23 mouse cellular contexts compared by ENCODE assay signal in the genomic region with DNA sequence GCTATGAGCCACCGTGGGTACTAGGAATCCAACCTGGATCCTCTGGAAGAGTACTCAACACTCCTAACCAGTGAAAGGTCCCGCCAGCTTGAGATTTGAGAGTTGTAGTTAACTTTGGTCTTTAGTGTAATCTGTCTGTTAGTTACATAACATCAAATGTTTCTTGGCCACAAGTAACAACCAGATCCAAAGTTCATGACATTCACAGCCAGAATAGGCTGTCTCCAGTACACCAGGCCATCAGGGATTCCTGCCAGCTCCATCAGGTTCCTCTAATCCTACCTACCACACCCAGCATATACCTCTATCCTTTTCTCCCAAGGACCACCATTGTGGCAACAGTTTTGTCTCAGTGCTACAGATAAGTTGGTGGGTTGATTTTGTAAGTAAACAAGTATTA. TPM values are rescaled to one million over a fixed set of nuclear protein-coding genes. Genes with fewer than 3 reads are reported as not detected.
A peak's percentile ranks its signal among the peaks of the same experiment; 100 is the strongest.
DNase-seq lines count a peak whose midpoint lies in the region; ATAC-seq and TF ChIP-seq lines count a peak whose summit lies in the region.
"Had no signal": no experiment of that assay in that cellular context is flagged by ENCODE, and none has a peak within 500 bp of the region (broad histone marks: within the 10 kb centered on the region; RNA-seq: fewer than 3 reads in every experiment).

No protein-coding gene starts in this region.

- H3K9ac ChIP-seq in kidney, embryonic 14.5 days (ENCODE audit: low read depth, low read length): no peak overlapping the region
- H3K9ac ChIP-seq in liver, adult 2 months (ENCODE audit: low read depth, low read length): no peak overlapping the region
- H3K9ac ChIP-seq in liver, embryonic 12.5 days: no peak overlapping the region
- H3K9ac ChIP-seq in heart, embryonic 12.5 days: no peak overlapping the region
- H3K9ac ChIP-seq: embryonic facial prominence, embryonic 12.5 days; heart, embryonic 15.5 days; hindbrain, embryonic 13.5 days had no signal

- no peak overlapping the region for H3K27ac ChIP-seq in kidney, embryonic 14.5 days (ENCODE audit: low read depth, low read length)
- no peak overlapping the region for H3K27ac ChIP-seq in liver, adult 2 months (replicated peaks; ENCODE audit: insufficient read depth, low read depth, low read length)
- no peak overlapping the region for H3K27ac ChIP-seq in liver, embryonic 12.5 days
- H3K27ac ChIP-seq in heart, embryonic 12.5 days (ENCODE audit: poor library complexity, severe bottlenecking): no peak overlapping the region
- H3K27ac ChIP-seq: embryonic facial prominence, embryonic 12.5 days; heart, embryonic 10.5 days; heart, embryonic 15.5 days; hindbrain, embryonic 13.5 days; hindbrain, postnatal 0 days had no signal

- H3K27me3 ChIP-seq in kidney, embryonic 14.5 days (ENCODE audit: control insufficient read depth, insufficient read depth, low read length): no peaks in the 10 kb centered on the region
- H3K27me3 ChIP-seq in liver, adult 2 months (ENCODE audit: control insufficient read depth, insufficient read depth, low read length): no peaks in the 10 kb centered on the region
- H3K27me3 ChIP-seq in liver, embryonic 12.5 days (replicated peaks): 0 out of 2 replicates have a peak, but pooled peaks cover 5% of the 10 kb centered on the region
- no peaks in the 10 kb centered on the region for H3K27me3 ChIP-seq in heart, embryonic 12.5 days (replicated peaks)
- H3K27me3 ChIP-seq: embryonic facial prominence, embryonic 12.5 days; heart, embryonic 15.5 days; hindbrain, embryonic 13.5 days had no signal

- H3K4me1 ChIP-seq in kidney, embryonic 14.5 days (ENCODE audit: control insufficient read depth, insufficient read depth, low read length): no peaks in the 10 kb centered on the region
- H3K4me1 ChIP-seq in liver, adult 2 months (ENCODE audit: control insufficient read depth, insufficient read depth, low read length): no peaks in the 10 kb centered on the region
- no peaks in the 10 kb centered on the region for H3K4me1 ChIP-seq in liver, embryonic 12.5 days
- no peaks in the 10 kb centered on the region for H3K4me1 ChIP-seq in heart, embryonic 12.5 days (replicated peaks)
- H3K4me1 ChIP-seq: embryonic facial prominence, embryonic 12.5 days; heart, embryonic 10.5 days; heart, embryonic 15.5 days; hindbrain, embryonic 13.5 days had no signal

- H3K36me3 ChIP-seq in kidney, embryonic 14.5 days (ENCODE audit: control insufficient read depth, insufficient read depth, low read length): no peaks in the 10 kb centered on the region
- H3K36me3 ChIP-seq in liver, adult 2 months (ENCODE audit: control insufficient read depth, insufficient read depth, low read length): no peaks in the 10 kb centered on the region
- no peaks in the 10 kb centered on the region for H3K36me3 ChIP-seq in liver, embryonic 12.5 days
- H3K36me3 ChIP-seq in heart, embryonic 12.5 days: no peaks in the 10 kb centered on the region
- H3K36me3 ChIP-seq: embryonic facial prominence, embryonic 12.5 days; heart, embryonic 10.5 days; heart, embryonic 15.5 days had no signal

- 93% methylated on average over 2 of the region's 2 CpGs for WGBS in kidney, embryonic 14.5 days
- 21% methylated on average over 2 of the region's 2 CpGs for WGBS in liver, adult 2 months
- WGBS in liver, embryonic 12.5 days (ENCODE audit: insufficient replicate concordance): 51% methylated on average over 2 of the region's 2 CpGs
- whole genome bisulfite sequencing in heart, embryonic 12.5 days: 73% methylated on average over 2 of the region's 2 CpGs

- H3K9me3 ChIP-seq in kidney, embryonic 14.5 days (ENCODE audit: control insufficient read depth, low read length): no peaks in the 10 kb centered on the region
- no peaks in the 10 kb centered on the region for H3K9me3 ChIP-seq in liver, embryonic 12.5 days (replicated peaks)
- no peaks in the 10 kb centered on the region for H3K9me3 ChIP-seq in heart, embryonic 12.5 days (replicated peaks)
- H3K9me3 ChIP-seq: embryonic facial prominence, embryonic 12.5 days; heart, embryonic 10.5 days; heart, embryonic 15.5 days; hindbrain, embryonic 13.5 days had no signal

- no peak for TF ChIP-seq CTCF in liver, adult 2 months (IDR thresholded peaks at IDR 0.05; ENCODE audit: low read depth, low read length)

- H3K79me2 ChIP-seq in liver, adult 2 months (ENCODE audit: control insufficient read depth, insufficient read depth, low read length): no peaks in the 10 kb centered on the region

- peak; percentile 11 for DNase-seq in adrenal gland, postnatal 14 days
- no peak for DNase-seq in adrenal gland, adult 8-10 months
- DNase-seq in kidney, adult 18-20 months: peak; percentile 11
- peak; percentile 87 for DNase-seq in liver, adult 2 months (ENCODE audit: extremely low read depth, low read depth, low spot score)
- no peak for DNase-seq in urinary bladder, postnatal 36 days (ENCODE audit: low spot score in 2 of 2)
- DNase-seq: cerebellum, adult 11-12 months; cerebellum, adult 9-10 months; cerebellum, postnatal 25 days; heart, adult 18-20 months; heart, postnatal 14 days had no signal

- no peak for TF ChIP-seq POLR2A in liver, adult 2 months (IDR thresholded peaks at IDR 0.05; ENCODE audit: extremely low read depth, insufficient read depth, low read length)

- no peak for ATAC-seq in kidney, embryonic 14.5 days (ENCODE audit: low FRiP score, low TSS enrichment)
- no peak for ATAC-seq in liver, embryonic 12.5 days
- no peak for ATAC-seq in heart, embryonic 12.5 days (ENCODE audit: insufficient number of reproducible peaks, low FRiP score)
- ATAC-seq: forebrain, embryonic 16.5 days; hindbrain, postnatal 0 days had no signal

- no peak overlapping the region for H3K4me3 ChIP-seq in kidney, embryonic 14.5 days (ENCODE audit: low read length)
- H3K4me3 ChIP-seq in liver, adult 2 months (ENCODE audit: insufficient read depth, low read depth, low read length): no peak overlapping the region
- H3K4me3 ChIP-seq in liver, embryonic 12.5 days: no peak overlapping the region
- H3K4me3 ChIP-seq in heart, embryonic 12.5 days: no peak overlapping the region
- H3K4me3 ChIP-seq: embryonic facial prominence, embryonic 12.5 days; heart, embryonic 10.5 days; heart, embryonic 15.5 days; hindbrain, embryonic 13.5 days had no signal

- no peak overlapping the region for H3K4me2 ChIP-seq in kidney, embryonic 14.5 days (replicated peaks; ENCODE audit: low read depth, low read length)
- H3K4me2 ChIP-seq in liver, embryonic 12.5 days: no peak overlapping the region
- no peak overlapping the region for H3K4me2 ChIP-seq in heart, embryonic 12.5 days
- H3K4me2 ChIP-seq: embryonic facial prominence, embryonic 12.5 days; heart, embryonic 15.5 days; hindbrain, embryonic 13.5 days had no signal

RNA-seq across cellular contexts. Expression of a gene that starts 4.3 kb away (rescaled TPM):
- total RNA-seq in adrenal gland, postnatal 14 days (2021): not detected in 2 replicates
- under 1 TPM in 1 of 4 experiments, not detected in 3; 0.55 TPM for total RNA-seq in adrenal gland, adult 8-10 months (2022)
- 0.41 and 0.43 TPM in 2 replicates for polyA plus RNA-seq in kidney, embryonic 14.5 days (2014; fragmentation: Nextera tagmentation; extraction: Ambion mirVana)
- not detected in 2 replicates for total RNA-seq in liver, adult 2 months (2014; rRNA removed)
- not detected in 2 replicates for polyA plus RNA-seq in liver, adult 2 months (2012; rRNA removed)
- polyA plus RNA-seq in liver, embryonic 12.5 days (2016; fragmentation: Nextera tagmentation; extraction: Ambion mirVana): 0.12 and 0.29 TPM in 2 replicates
- 0.39 and 0.43 TPM in 2 replicates for polyA plus RNA-seq in heart, embryonic 12.5 days (2016; fragmentation: Nextera tagmentation; extraction: Ambion mirVana)
- total RNA-seq: adrenal gland, adult 18-20 months; heart, adult 18-20 months; heart, postnatal 14 days; hematopoietic stem cell, adult 5-6 weeks had no signal

RNA-seq across cellular contexts. Expression of a gene that starts 46.2 kb away (rescaled TPM):
- total RNA-seq in adrenal gland, postnatal 14 days (2021): 0.08 TPM in 1 of 2 replicates, not detected in the other
- under 1 TPM in 2 of 4 experiments, not detected in 2; 0.03 to 0.06 TPM for total RNA-seq in adrenal gland, adult 8-10 months (2022)
- 0.09 and 0.14 TPM in 2 replicates for polyA plus RNA-seq in kidney, embryonic 14.5 days (2014; fragmentation: Nextera tagmentation; extraction: Ambion mirVana)
- 0.07 and 0.09 TPM in 2 replicates for total RNA-seq in liver, adult 2 months (2014; rRNA removed)
- not detected in 2 replicates for polyA plus RNA-seq in liver, adult 2 months (2012; rRNA removed)
- 0.20 and 0.23 TPM in 2 replicates for polyA plus RNA-seq in liver, embryonic 12.5 days (2016; fragmentation: Nextera tagmentation; extraction: Ambion mirVana)
- polyA plus RNA-seq in heart, embryonic 12.5 days (2016; fragmentation: Nextera tagmentation; extraction: Ambion mirVana): 0.06 TPM in 1 of 2 replicates, not detected in the other
- total RNA-seq: gastrocnemius, postnatal 4 days; heart, adult 18-20 months; hindbrain, postnatal 0 days had no signal
- polyA plus RNA-seq: cortical plate, adult 2 months; heart, embryonic 15.5 days had no signal

Comparison
In these comparisons a context has a peak if more than half of its experiments do, and no peak if none do; other contexts are left out.
1. DNase-seq: peak in adrenal gland, postnatal 14 days (single experiment), kidney, adult 18-20 months (single experiment) and liver, adult 2 months (single experiment); none in adrenal gland, adult 8-10 months (single experiment) and urinary bladder, postnatal 36 days (0 of 2).